Mouse (Mus musculus) frontal cortex, adult 2 months (tissue): ENCODE data around the gene Ndufc1. TPM values are rescaled to one million over a fixed set of nuclear protein-coding genes. Genes with fewer than 3 reads are reported as not detected.
"Not testable (repeated sequence)": the region's sequence is repeated elsewhere in the genome, so short reads cannot be mapped to it uniquely, and the experiment has no call there.

Experiments
- DNase-seq, 2 experiments: peaks; one replicate each; pipeline ENCODE4 v3.0.0; 2022; ENCODE audit warnings: low spot score in 1 of 2; ENCODE audit errors: extremely low spot score in 1 of 2
- polyA plus RNA-seq: library from polyadenylated mRNA; depleted of rRNA; stranded (reverse); fragments of >200 nt; gene quantifications from 2 replicates; pipeline ENCODE4 v1.2.3, GENCODE M21; 2012; rRNA removed

Ndufc1 gene
- 500 and 520 TPM in 2 replicates for polyA plus RNA-seq

DNA sequence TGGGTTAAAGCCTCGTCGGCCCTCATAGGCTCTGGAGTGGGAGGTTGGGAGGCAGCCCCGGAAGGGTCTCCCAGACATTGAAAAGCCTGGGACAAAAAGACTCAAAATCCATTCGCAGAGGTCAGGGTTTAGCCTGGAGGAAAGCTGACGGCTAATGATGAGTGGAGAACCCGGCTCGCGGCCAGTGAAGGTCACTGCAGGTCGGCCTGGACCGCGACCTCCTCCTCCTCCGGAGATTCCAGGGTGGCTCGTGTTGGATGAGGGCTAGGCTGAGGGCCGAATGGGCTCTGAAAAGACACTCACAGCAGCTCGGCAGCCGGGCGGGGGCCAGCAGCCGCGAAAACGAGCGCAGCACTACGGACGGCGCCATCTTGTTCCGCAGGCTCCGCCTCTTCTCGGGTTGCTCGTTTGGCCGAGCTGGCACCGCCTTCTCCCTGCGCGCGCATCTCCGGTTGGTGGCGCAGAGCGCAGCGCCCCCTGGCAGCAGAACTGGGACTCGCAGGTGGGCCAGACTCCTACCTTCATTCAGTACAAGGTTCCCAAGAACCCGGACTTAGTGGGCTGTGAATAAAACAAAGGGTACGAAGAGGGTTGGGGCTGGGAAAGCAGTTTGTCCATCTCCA lies at the start of gene Ndufc1:
TSS of gene Ndufc1 (minus strand) at position 428 of the 623 bp plus-strand sequence.
- DNase-seq, result peak; percentile 86 to 98

- DNase-seq, result no peak
These were observed 26.2 kb upstream of the Ndufc1 start for GRCm38 (mm10) chr3:51434871-51435595.

DNA sequence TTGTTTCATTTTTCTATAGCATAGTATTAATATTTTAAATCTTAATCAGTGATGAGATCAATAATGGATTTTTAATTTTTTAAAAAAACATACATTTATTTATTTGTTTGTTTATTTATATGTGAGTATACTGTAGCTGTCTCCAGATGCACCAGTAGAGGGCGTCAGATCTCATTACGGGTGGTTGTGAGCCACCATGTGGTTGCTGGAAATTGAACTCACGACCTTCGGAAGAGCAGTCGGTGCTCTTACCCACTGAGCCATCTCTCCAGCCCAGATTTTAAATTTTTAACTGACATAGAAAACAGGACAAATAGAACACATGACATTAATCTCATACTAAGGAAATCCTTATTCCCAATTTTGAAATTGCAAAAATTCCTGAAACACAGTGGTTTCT lies 25.6 kb upstream of the Ndufc1 start:
- not testable (repeated sequence) for DNase-seq

- DNase-seq, result no peak
These were observed 16.6 kb upstream of the Ndufc1 start for GRCm38 (mm10) chr3:51425394-51425793.

GRCm38 (mm10) chr3:51421921-51422320 lies 13.1 kb upstream of the Ndufc1 start:
- no peak for DNase-seq

DNA sequence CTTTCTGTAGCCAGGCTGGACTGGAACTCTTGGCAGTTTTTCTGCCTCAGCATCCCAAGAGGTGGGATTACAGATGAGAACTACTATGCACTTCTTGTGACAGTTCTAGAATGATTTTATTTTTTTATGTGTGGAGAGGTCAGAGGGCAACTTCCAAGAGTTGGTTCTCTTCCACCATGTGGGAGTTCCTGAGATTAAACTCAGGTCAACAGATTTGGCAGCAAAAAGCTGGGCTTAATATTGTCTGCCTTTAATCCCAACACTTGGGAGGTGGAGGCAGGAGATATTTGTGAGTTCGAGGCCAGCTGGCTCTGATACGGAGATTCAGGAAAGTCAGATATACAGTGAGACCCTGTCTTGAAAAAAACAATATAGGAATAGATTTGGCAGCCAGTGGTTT lies 9.2 kb upstream of the Ndufc1 start:
- DNase-seq, result no peak

GRCm38 (mm10) chr3:51417485-51417884 lies 8.7 kb upstream of the Ndufc1 start:
- no peak for DNase-seq

- DNase-seq, result no peak
These were observed 8.3 kb upstream of the Ndufc1 start for GRCm38 (mm10) chr3:51417135-51417458.

GRCm38 (mm10) chr3:51416364-51417134 lies 7.8 kb upstream of the Ndufc1 start:
- DNase-seq, result peak in 1 of 2 experiments; percentile 23

GRCm38 (mm10) chr3:51416073-51416363 lies 7.2 kb upstream of the Ndufc1 start:
- DNase-seq, result no peak

GRCm38 (mm10) chr3:51415098-51416072 lies 6.6 kb upstream of the Ndufc1 start, which contains the start of gene Naa15:
TSS of gene Naa15 (plus strand) at chr3:51415148.
- peak; percentile 92 to 97 for DNase-seq

DNA sequence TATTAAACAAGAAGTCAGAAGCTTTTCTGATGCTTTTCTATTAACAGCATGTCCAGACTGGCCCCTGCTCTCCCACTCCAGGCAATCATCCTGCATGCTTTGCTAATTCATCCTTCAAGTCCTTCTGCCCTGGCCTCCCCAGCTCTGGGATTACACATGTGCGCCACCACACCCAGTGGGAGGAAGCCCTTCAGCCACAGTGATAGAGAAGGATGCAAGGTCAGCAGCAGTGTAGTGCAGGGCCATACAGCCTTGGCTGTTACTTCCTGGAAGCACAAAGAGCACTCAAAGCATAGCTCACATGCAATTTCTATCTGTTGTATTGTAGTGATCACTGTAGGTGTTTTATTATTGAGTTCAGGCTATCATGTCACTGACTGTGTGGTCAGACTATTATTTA lies 4.5 kb upstream of the Ndufc1 start:
- no peak for DNase-seq

DNA sequence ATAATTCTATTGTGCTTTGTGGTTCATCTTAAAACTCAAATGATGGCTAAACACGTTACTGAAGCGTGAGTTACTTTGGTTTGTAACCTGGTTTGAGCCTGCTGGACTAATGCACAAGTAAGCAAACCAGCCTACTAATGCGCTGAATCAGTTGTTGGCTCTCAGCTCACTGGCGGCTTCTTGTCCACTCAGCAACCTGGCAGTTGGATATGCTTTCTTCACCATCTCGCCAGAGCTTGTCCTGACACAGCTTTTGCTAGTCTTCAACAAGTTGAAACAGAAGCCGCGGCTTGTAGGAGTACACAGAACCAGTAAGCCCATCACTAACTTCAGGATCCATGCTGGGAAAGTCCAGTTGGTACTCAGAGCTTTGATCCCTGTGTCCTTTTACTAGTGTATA lies 3.7 kb upstream of the Ndufc1 start:
- DNase-seq, result no peak

- peak in 1 of 2 experiments; percentile 32 for DNase-seq
These were observed 773 bp downstream of the Ndufc1 start for GRCm38 (mm10) chr3:51407870-51408560.

GRCm38 (mm10) chr3:51402628-51403027 lies 6.2 kb downstream of the Ndufc1 start:
- no peak for DNase-seq

GRCm38 (mm10) chr3:51402054-51402453 lies 6.7 kb downstream of the Ndufc1 start:
- DNase-seq, result not testable (repeated sequence)

GRCm38 (mm10) chr3:51400682-51401081 lies 8.1 kb downstream of the Ndufc1 start:
- DNase-seq, result peak in 1 of 2 experiments; percentile 29

DNA sequence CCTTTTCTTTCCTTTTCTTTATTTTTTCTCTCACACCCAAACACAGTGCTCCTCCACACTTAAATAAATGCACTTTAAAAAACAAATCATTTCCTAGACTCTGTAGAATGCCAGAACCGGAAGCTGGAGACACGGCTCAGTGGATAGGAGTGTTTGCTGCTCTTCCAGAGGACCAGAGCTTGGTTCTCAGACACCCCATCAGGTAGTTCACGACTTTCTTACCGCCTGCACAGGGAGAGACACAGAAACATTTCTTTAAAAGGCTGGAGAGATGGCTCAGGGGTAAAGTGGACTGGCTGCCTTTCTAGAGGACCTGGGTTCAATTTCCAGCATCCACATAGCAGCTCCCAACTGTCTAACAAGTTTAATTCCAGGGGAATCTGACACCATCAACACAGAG lies 9.3 kb downstream of the Ndufc1 start:
- no peak for DNase-seq

GRCm38 (mm10) chr3:51398667-51399066 lies 10.1 kb downstream of the Ndufc1 start:
- DNase-seq, result no peak
